Mouse (Mus musculus) adrenal gland (tissue): Measurements from ENCODE around the gene Ccdc62.

Experiments
- intact Hi-C: fragments of 180-260 bp; cut with DNase I; formaldehyde crosslinking; loops from one replicate; pipeline ENCODE4 v1.15.1; 2025
- long read RNA-seq, 2 experiments: library from polyadenylated mRNA; unstranded; transcript quantifications; one replicate each; pipeline ENCODE4 v2.0.0; 2020; ENCODE audit warnings: borderline replicate concordance in 1 of 2; ENCODE audit not compliant: insufficient replicate concordance in 1 of 2

The Ccdc62 gene
- long read RNA-seq, experiment 1, partial matches to known transcripts = 0 of 4 reads
- long read RNA-seq, experiment 1, other reads (novel, unspliced or antisense) = 1 of 4 reads
- long read RNA-seq, experiment 2, partial matches to known transcripts = 2 of 4 reads
- long read RNA-seq, experiment 2, other reads (novel, unspliced or antisense) = 0 of 4 reads

- intact Hi-C loops = no loop called here
These were observed at the start of gene Ccdc62 for GRCm38 (mm10) chr5:123930508-123930989. Ccdc62 (plus strand) TSS chr5:123930679.

GRCm38 (mm10) chr5:123880778-123881177 is 49.7 kb upstream of the Ccdc62 start:
- intact Hi-C loops = no loop called here

DNA sequence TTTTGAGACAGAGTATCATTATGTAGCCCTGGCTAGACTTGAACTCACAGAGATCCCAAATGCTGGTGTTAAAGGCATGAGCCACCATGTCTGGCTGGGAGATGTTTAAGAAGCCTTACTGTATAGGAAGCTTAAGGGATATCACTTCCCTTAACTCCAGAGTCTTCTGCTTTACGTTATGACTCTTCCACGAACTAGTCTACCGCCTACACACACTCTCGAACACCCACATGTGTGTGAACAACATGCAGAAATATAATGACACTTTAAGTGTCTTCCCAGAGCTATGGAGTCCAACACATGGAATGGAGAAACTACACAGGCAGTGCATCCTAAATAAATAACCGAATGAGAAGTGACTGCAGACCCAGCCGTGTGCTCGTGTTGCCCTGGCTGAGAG is 46.6 kb upstream of the Ccdc62 start:
- intact Hi-C loops = no loop called here

GRCm38 (mm10) chr5:123884332-123884731 is 46.1 kb upstream of the Ccdc62 start:
- intact Hi-C loops = no loop called here

GRCm38 (mm10) chr5:123886365-123886764 is 44.1 kb upstream of the Ccdc62 start:
- intact Hi-C loops = no loop called here

GRCm38 (mm10) chr5:123890312-123890711 is 40.2 kb upstream of the Ccdc62 start:
- intact Hi-C loops = no loop called here

DNA sequence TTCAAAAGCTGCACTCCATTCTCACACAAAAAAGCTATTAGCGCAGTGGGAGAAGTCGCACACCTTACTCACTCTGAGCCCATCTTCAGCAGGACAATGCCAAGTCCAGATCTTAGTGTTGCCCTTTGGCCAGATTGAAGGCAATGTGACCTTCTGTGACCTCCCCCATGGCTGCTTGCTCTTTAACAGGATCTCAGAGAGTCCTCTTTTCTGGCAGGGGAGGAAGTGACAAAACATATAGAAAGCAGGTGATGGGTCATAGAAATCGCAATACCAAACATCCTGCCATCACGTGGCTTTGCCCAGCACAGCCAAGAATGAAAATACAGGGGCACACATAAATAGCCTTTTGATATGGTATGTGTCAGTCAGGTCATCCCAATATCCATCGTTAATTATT is 39.5 kb upstream of the Ccdc62 start:
- intact Hi-C loops = no loop called here

DNA sequence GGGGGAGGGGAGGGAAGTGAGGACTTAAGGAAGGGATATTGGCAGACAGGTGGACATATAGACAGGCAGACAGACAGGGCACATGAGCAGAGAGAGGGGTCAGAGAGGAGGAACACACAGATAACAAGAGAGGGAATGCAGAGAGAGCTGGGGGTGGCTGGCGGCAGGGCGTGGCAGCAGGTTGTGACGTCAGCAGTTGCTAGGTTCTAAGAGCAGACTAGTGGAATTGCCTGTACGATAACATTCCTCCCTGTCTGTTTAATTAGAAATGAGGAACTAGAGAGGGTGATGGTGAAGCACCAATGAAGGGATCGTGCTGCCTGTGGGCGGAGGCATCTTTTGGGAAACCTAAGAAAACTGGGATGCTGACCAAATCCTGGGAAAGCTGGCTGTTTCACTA is 38.8 kb upstream of the Ccdc62 start:
- intact Hi-C loops = no loop called here

DNA sequence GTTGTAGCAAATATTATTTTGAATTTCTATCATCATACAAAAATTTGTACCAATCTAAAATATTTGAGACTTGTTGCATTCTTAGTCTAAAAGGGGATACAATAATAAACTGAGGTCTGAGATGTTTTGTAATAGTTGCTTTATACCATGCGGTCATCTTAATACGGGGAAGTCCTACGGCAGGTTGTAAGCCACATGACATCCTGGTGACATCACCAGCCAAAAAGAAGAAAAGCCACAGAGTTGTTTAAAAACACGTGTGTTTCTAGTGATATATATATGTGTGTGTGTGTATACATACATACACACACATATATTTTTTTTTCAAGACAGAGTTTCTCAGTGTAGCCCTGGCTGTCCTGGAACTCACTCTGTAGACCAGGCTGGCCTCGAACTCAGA is 37.0 kb upstream of the Ccdc62 start:
- intact Hi-C loops = no loop called here

GRCm38 (mm10) chr5:123896395-123896794 is 34.1 kb upstream of the Ccdc62 start:
- intact Hi-C loops = no loop called here

GRCm38 (mm10) chr5:123897352-123897751 is 33.1 kb upstream of the Ccdc62 start:
- intact Hi-C loops = no loop called here

- intact Hi-C loops = loop anchor here (10.0 kb wide), 1 partner anchor 279 kb away; no protein-coding TSS in a partner anchor
These were observed 26.3 kb upstream of the Ccdc62 start for GRCm38 (mm10) chr5:123904059-123904672.

DNA sequence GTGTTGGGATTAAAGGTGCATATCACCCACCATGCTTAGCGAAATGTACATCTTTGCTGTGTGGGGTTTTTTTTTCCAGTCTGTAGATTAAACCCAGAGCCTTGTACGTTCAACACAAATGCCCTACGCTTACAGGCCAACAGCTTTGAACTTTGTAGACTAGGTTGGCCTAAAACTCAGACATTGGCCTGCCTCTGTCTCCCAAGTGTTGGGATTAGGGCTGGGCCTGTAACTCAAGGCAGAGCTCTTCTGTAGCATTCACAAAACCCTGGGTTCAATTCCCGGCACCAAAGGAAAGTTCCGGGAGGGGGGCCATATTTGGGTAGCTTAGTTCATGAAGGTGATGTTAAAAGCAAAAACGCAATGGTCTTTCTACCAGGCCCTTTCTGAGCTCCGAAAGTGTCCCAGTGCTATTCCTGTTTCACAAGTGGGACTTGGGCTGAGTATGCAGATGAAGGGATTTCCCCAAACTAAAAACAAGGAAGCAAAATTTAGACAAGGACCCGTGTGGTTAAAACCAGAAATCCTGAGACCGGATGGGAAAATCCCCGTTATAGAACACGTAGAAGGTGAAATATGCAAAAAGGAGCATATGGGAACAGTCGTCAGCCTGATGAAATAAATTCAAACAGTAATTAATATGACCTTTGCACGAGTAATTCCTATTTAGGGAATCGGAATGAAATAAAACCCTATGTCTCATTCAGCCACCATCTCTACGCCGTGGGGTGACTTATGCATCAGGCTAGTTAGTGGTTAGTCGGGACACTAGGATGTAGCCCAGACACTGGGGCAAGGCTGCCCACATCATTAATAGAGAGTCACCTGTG is 24.1 kb upstream of the Ccdc62 start:
- intact Hi-C loops = loop anchor here (5.0 to 10.0 kb wide), 2 partner anchors 79 to 282 kb away; no protein-coding TSS in a partner anchor

- intact Hi-C loops = loop anchor here (1.0 to 10.0 kb wide), 3 partner anchors 80 to 282 kb away; partner anchors contain the start of genes Kntc1 and Rsrc2
These were observed 23.4 kb upstream of the Ccdc62 start, which contains the start of gene Denr for GRCm38 (mm10) chr5:123906976-123907630. Denr (plus strand) TSS chr5:123907175.

GRCm38 (mm10) chr5:123907631-123907977 is 22.9 kb upstream of the Ccdc62 start:
- intact Hi-C loops = loop anchor here (1.0 to 10.0 kb wide), 3 partner anchors 80 to 283 kb away; partner anchors contain the start of genes Kntc1 and Rsrc2

DNA sequence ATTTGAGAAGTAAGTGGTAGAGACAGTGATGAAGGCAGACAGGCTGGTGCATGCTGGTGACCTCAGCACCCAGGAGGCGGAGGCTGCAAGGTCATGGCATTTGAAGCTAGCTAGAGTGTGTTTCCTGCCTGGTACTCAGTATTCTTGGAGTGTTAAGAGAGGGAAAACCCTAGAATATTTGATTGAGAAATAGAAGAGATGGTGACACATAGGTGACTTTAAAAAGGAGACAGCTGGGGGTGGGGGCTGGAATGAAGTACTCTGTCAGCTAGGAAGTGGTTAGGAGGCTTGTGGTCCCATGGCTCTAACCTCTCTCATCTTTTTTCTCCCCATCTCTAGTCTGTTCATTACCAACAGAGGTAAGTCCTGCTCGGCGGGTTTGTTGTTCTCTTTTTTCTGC is 15.6 kb upstream of the Ccdc62 start:
- intact Hi-C loops = no loop called here

DNA sequence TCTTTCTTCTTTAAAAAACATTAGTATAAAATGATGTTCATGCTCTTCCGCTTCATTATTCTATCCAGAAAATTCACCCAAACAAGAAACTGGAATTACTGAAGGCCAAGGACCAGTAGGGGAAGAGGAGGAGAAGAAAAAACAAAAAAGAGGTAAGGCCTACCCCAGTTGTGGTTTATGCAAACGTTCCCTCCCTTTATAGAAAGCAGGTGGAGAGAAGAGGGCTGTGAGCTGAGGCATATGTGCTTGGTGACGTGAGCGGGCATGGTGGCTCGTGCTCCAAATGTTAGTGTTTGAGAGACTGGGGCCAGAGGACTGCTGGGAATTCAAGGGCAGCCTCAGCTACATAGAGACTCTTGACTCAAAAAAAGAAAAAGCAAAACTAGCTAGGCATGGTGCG is 8.4 kb upstream of the Ccdc62 start:
- intact Hi-C loops = no loop called here

DNA sequence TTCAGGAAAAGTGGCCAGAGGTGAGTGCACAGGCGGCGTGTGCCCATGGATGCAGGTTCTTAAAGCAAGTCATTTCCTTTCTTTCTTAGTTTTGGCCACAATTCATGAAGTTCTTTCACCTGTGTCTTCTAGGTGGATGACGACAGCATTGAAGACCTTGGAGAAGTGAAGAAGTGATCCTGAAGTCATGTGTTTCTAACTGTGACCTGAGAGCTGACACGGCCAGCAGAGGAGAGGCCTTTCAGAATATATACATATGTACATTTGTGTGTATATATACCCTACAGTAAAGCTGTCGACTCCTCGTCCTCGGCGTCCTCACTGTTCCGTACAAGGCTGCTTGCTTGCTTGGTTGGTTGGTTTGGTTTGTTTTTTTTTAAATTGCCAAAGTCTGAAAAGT is 3.4 kb upstream of the Ccdc62 start, which contains the start of gene Gm43518:
TSS of gene Gm43518 (plus strand) at position 301 of the 400 bp plus-strand sequence.
- intact Hi-C loops = no loop called here

DNA sequence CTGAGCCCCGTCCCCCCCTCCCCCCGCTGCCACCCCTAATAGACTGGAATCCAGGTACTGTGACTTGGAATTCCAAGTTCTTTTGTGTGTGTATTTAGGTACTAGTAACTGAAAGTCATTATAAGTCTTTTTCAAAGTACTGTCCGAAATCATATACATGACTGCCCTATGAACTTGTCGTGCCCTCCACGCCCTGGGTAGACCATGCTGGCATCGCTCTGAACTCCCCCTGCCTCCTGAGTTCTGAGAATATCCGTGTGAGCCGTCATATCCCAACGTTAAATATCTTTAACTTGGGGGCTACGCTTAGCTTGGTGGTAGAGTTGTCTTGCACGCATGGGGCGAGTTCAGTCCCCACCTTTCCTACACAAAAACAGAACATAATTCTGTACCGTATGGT is 652 bp downstream of the Ccdc62 start:
- intact Hi-C loops = no loop called here

- intact Hi-C loops = no loop called here
These were observed 2.4 kb downstream of the Ccdc62 start for GRCm38 (mm10) chr5:123932927-123933326.

GRCm38 (mm10) chr5:123933556-123933955 is 3.1 kb downstream of the Ccdc62 start:
- intact Hi-C loops = no loop called here
